Mouse (Mus musculus): Measurements from ENCODE around the gene Fkbp10.

GRCm38 (mm10) chr11:100395861-100396631, 19.5 kb upstream of the Fkbp10 start:
- TF ChIP-seq CTCF (IDR thresholded peaks at IDR 0.05; ENCODE audit: low read depth) = no peak
- no peak for TF ChIP-seq EP300 (IDR thresholded peaks at IDR 0.05; ENCODE audit: low read depth)

Measured in liver, embryonic 14.5 days (tissue).